Mouse (Mus musculus): ENCODE measurements at regions not wholly inside any gene's neighbourhood (a gene's known extent, or its start where the extent isn't known, plus 50 kb on each side); places are given as distances from the start of the nearest gene placed in this dataset.
A peak's percentile ranks its signal among the peaks of the same experiment; 100 is the strongest.

- DNase-seq: no peak
- Histone ChIP-seq H3K27ac (ENCODE audit: low read depth) (no peak overlapping the region), H3K4me1 (ENCODE audit: insufficient read depth) (no peaks in the 10 kb centered on the region), H3K9ac (replicated peaks) (no peak overlapping the region), H3K9me3 (ENCODE audit: low read length) (no peaks in the 10 kb centered on the region), H3K27me3 (ENCODE audit: insufficient read depth, low read length) (no peaks in the 10 kb centered on the region), H3K4me2 (ENCODE audit: low read depth, low read length) (no peak overlapping the region), H3K4me3 (ENCODE audit: low read depth, low read length) (no peak overlapping the region), H3K36me3 (replicated peaks; ENCODE audit: insufficient read depth, low read length) (no peaks in the 10 kb centered on the region)
- WGBS (ENCODE audit: insufficient replicate concordance): 56% methylated on average over 1 of the region's 1 CpGs
- no peak for TF ChIP-seq EP300 (IDR thresholded peaks at IDR 0.05; ENCODE audit: low read depth)
- TF ChIP-seq CTCF (IDR thresholded peaks at IDR 0.05; ENCODE audit: low read depth): no peak
- no peak for ATAC-seq
Measured at GRCm38 (mm10) chr3:38014768-38015167, 290.5 kb upstream of the Gm5148 start.

DNA sequence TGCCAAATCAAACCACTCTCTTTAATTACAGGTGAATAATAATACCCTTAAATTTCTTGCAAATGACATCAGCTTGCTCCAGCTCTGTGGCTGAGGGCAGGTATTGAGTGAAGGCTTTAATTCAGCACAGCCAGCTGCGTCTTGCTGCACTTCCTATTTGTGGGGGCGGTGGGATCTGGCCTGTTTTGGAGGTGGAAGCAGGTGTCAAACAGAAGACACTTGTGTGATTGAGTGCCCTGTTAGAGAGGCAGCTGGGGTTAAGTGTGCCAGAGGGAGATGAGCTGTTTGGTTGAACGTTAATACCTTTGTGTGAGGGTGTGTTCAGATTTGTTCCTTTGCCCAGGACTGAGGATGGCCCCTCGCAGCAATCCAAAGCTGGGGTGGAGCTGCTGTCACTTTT lies 284.9 kb upstream of the Gm5148 start:
- DNase-seq: peak; percentile 9
- H3K36me3 ChIP-seq (replicated peaks; ENCODE audit: insufficient read depth, low read length): no peaks in the 10 kb centered on the region
- H3K4me3 ChIP-seq (ENCODE audit: low read depth, low read length): no peak overlapping the region
- no peaks in the 10 kb centered on the region for H3K4me1 ChIP-seq (ENCODE audit: insufficient read depth)
- no peak overlapping the region for H3K4me2 ChIP-seq (ENCODE audit: low read depth, low read length)
- ATAC-seq: no peak
- TF ChIP-seq EP300 (IDR thresholded peaks at IDR 0.05; ENCODE audit: low read depth) (no peak), CTCF (IDR thresholded peaks at IDR 0.05; ENCODE audit: low read depth) (no peak)
- no peaks in the 10 kb centered on the region for H3K9me3 ChIP-seq (ENCODE audit: low read length)
- no peak overlapping the region for H3K9ac ChIP-seq (replicated peaks)
- no peak overlapping the region for H3K27ac ChIP-seq (ENCODE audit: low read depth)
- WGBS (ENCODE audit: insufficient replicate concordance): 48% methylated on average over 4 of the region's 4 CpGs
- H3K27me3 ChIP-seq (ENCODE audit: insufficient read depth, low read length): no peaks in the 10 kb centered on the region

- H3K27me3 ChIP-seq (ENCODE audit: insufficient read depth, low read length): no peaks in the 10 kb centered on the region
- WGBS (ENCODE audit: insufficient replicate concordance): 41% methylated on average over 7 of the region's 7 CpGs
- no peak overlapping the region for H3K4me2 ChIP-seq (ENCODE audit: low read depth, low read length)
- H3K4me1 ChIP-seq (ENCODE audit: insufficient read depth): no peaks in the 10 kb centered on the region
- no peak for ATAC-seq
- no peak for TF ChIP-seq CTCF (IDR thresholded peaks at IDR 0.05; ENCODE audit: low read depth)
- TF ChIP-seq EP300 (IDR thresholded peaks at IDR 0.05; ENCODE audit: low read depth): no peak
- no peak overlapping the region for H3K4me3 ChIP-seq (ENCODE audit: low read depth, low read length)
- no peak overlapping the region for H3K27ac ChIP-seq (ENCODE audit: low read depth)
- H3K36me3 ChIP-seq (replicated peaks; ENCODE audit: insufficient read depth, low read length): no peaks in the 10 kb centered on the region
- no peak overlapping the region for H3K9ac ChIP-seq (replicated peaks)
- no peaks in the 10 kb centered on the region for H3K9me3 ChIP-seq (ENCODE audit: low read length)
- peak; percentile 4 for DNase-seq
Measured at GRCm38 (mm10) chr3:38008321-38008720, 284.0 kb upstream of the Gm5148 start.

DNA sequence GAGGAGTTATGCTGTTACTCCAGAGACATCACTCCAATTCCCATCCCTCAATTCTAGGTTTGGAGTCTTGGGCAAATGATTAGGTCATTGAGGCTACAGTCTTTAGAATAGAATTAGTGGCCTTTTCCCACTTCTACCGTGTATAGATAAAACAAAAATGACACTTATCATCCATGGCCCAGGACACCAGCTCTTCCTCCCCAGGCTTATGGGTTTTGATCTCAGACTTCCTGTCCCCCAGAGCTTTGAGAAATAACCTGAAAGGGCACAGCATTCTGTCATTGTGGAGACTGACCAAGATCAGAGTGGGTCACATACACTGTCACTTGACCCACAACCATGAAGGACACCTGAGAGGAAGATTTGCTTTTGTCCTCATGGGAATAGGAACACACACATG lies 283.3 kb upstream of the Gm5148 start:
- H3K4me1 ChIP-seq (ENCODE audit: insufficient read depth): no peaks in the 10 kb centered on the region
- no peaks in the 10 kb centered on the region for H3K27me3 ChIP-seq (ENCODE audit: insufficient read depth, low read length)
- TF ChIP-seq CTCF (IDR thresholded peaks at IDR 0.05; ENCODE audit: low read depth) (no peak), EP300 (IDR thresholded peaks at IDR 0.05; ENCODE audit: low read depth) (no peak)
- H3K4me2 ChIP-seq (ENCODE audit: low read depth, low read length): no peak overlapping the region
- no peak overlapping the region for H3K27ac ChIP-seq (ENCODE audit: low read depth)
- H3K4me3 ChIP-seq (ENCODE audit: low read depth, low read length): no peak overlapping the region
- no peaks in the 10 kb centered on the region for H3K36me3 ChIP-seq (replicated peaks; ENCODE audit: insufficient read depth, low read length)
- DNase-seq (peak; percentile 5), ATAC-seq (no peak)
- no peaks in the 10 kb centered on the region for H3K9me3 ChIP-seq (ENCODE audit: low read length)
- 37% methylated on average over 1 of the region's 1 CpGs for WGBS (ENCODE audit: insufficient replicate concordance)
- H3K9ac ChIP-seq (replicated peaks): no peak overlapping the region

DNA sequence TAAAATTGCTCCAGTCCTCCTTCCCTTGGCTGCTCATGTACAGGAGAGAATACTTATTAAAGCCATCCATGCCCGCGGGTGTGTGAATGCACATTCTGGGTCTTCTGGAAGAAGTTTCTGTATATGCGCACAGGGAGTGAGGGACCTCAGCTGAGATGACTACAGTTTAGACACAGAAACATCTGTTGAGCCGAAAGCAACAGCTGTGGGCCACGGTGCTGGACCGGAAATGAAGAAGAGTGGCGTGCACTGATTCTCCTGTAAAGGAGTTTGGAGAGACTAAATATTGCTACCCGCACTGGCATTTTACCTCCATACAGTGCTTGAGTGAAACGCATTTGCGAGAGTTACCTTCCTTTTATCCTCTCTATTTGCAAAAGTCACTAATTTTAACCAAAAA lies 278.0 kb upstream of the Gm5148 start:
- Histone ChIP-seq H3K9me3 (ENCODE audit: low read length) (no peaks in the 10 kb centered on the region), H3K27me3 (ENCODE audit: insufficient read depth, low read length) (no peaks in the 10 kb centered on the region), H3K9ac (replicated peaks) (no peak overlapping the region), H3K27ac (ENCODE audit: low read depth) (no peak overlapping the region), H3K4me1 (ENCODE audit: insufficient read depth) (no peaks in the 10 kb centered on the region), H3K36me3 (replicated peaks; ENCODE audit: insufficient read depth, low read length) (no peaks in the 10 kb centered on the region), H3K4me2 (ENCODE audit: low read depth, low read length) (no peak overlapping the region), H3K4me3 (ENCODE audit: low read depth, low read length) (no peak overlapping the region)
- ATAC-seq (no peak), DNase-seq (peak; percentile 7)
- WGBS (ENCODE audit: insufficient replicate concordance): 89% methylated on average over 10 of the region's 10 CpGs
- TF ChIP-seq EP300 (IDR thresholded peaks at IDR 0.05; ENCODE audit: low read depth) (no peak), CTCF (IDR thresholded peaks at IDR 0.05; ENCODE audit: low read depth) (no peak)

DNA sequence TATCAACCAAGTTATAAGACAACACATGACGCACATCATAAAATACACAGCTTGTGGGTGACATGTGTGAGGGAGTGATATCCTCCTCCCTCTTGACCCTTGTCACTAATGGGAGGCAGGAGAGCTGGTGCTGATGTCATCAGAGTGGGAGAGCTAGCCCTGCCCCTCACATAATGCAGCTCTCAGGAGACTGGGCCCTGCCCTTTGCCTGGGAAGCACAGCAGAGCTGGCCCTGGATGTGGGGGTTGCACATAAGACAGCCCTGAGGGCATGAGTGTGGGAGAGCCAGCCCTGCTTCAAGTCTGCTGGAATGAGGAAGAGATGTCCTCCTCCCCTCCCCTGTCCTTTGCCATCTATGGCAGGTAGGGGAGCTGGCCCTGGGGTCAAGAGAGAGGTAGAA lies 275.5 kb upstream of the Gm5148 start:
- peak; percentile 9 for DNase-seq
- Histone ChIP-seq H3K4me2 (ENCODE audit: low read depth, low read length) (no peak overlapping the region), H3K9ac (replicated peaks) (no peak overlapping the region), H3K36me3 (replicated peaks; ENCODE audit: insufficient read depth, low read length) (no peaks in the 10 kb centered on the region), H3K4me1 (ENCODE audit: insufficient read depth) (no peaks in the 10 kb centered on the region), H3K4me3 (ENCODE audit: low read depth, low read length) (no peak overlapping the region), H3K9me3 (ENCODE audit: low read length) (no peaks in the 10 kb centered on the region), H3K27ac (ENCODE audit: low read depth) (no peak overlapping the region), H3K27me3 (ENCODE audit: insufficient read depth, low read length) (no peaks in the 10 kb centered on the region)
- TF ChIP-seq EP300 (IDR thresholded peaks at IDR 0.05; ENCODE audit: low read depth) (no peak), CTCF (IDR thresholded peaks at IDR 0.05; ENCODE audit: low read depth) (no peak)
- 71% methylated on average over 1 of the region's 1 CpGs for WGBS (ENCODE audit: insufficient replicate concordance)
- no peak for ATAC-seq

GRCm38 (mm10) chr3:37997998-37998397 lies 273.7 kb upstream of the Gm5148 start:
- no peak overlapping the region for H3K4me3 ChIP-seq (ENCODE audit: low read depth, low read length)
- DNase-seq (no peak), ATAC-seq (no peak)
- TF ChIP-seq EP300 (IDR thresholded peaks at IDR 0.05; ENCODE audit: low read depth) (no peak), CTCF (IDR thresholded peaks at IDR 0.05; ENCODE audit: low read depth) (no peak)
- H3K27me3 ChIP-seq (ENCODE audit: insufficient read depth, low read length): no peaks in the 10 kb centered on the region
- H3K27ac ChIP-seq (ENCODE audit: low read depth): no peak overlapping the region
- WGBS (ENCODE audit: insufficient replicate concordance): 74% methylated on average over 3 of the region's 3 CpGs
- no peaks in the 10 kb centered on the region for H3K36me3 ChIP-seq (replicated peaks; ENCODE audit: insufficient read depth, low read length)
- H3K4me2 ChIP-seq (ENCODE audit: low read depth, low read length): no peak overlapping the region
- no peaks in the 10 kb centered on the region for H3K9me3 ChIP-seq (ENCODE audit: low read length)
- no peaks in the 10 kb centered on the region for H3K4me1 ChIP-seq (ENCODE audit: insufficient read depth)
- no peak overlapping the region for H3K9ac ChIP-seq (replicated peaks)
